Mouse (Mus musculus): ENCODE data around the gene Cdh15.

DNA sequence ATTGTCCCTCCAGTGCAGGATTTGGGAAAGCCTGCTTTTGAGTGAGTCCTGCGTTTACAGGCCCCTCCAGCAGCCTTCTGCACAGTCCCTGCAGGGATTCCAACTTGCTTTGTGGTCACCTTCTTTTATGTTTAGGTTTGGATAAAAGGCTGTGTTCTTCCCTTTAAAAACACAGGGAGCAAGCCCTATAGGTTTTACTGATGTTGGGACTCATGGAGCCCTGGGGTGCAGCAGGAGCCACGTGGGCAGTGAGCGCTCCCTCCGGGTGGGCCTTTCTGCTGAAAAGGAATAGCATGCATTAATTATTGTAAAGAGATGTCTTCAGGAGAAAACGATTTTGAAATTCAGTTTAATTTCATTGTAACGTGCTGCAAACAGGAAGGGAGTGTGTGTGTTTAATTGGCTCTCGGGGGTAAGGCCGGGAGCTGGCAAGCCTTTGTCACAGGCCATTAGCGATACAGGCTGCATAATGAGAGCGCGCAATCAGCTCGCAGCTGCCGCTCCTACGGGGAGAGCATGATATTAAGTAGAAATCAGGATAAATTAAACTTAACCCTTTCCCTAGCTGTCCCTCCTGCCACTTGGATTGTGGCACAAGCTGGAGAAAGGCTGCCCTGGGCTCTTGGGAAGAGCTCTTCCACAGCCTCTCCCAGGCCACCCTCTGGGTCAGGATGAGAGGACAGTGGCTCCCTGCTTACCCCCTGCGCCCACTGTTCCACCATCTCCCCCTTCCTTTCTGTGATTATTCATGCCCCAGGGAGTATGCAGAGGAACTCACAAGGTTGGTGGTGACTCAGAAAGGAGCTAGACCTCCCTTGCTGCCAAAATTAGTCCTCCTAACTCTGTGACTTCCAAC is 43.6 kb upstream of the Cdh15 start:
- TF ChIP-seq CTCF (IDR thresholded peaks at IDR 0.05; ENCODE audit: low read depth), result no peak
- no peak for TF ChIP-seq EP300 (IDR thresholded peaks at IDR 0.05; ENCODE audit: low read depth)

Measured in liver, embryonic 14.5 days (tissue).